Mouse (Mus musculus): ENCODE results near the gene 1700037H04Rik. TPM values are rescaled to one million over a fixed set of nuclear protein-coding genes. Genes with fewer than 3 reads are reported as not detected.

Gene 1700037H04Rik
- polyA plus RNA-seq (2015; fragmentation: Nextera tagmentation; extraction: Ambion mirVana) = 138 and 160 TPM in 2 replicates

- no peaks in the 10 kb centered on the region for H3K27me3 ChIP-seq (replicated peaks; ENCODE audit: control insufficient read depth, insufficient read depth, low read length)
- peak within 1 kb of the TSS; percentile 93 for H3K27ac ChIP-seq (ENCODE audit: low read length)
- H3K9ac ChIP-seq (ENCODE audit: low read depth, low read length) = peak within 1 kb of the TSS; percentile 87
- WGBS = under 1% methylated on average over 54 of the region's 54 CpGs
- peaks cover 12% of the 10 kb centered on the region for H3K4me1 ChIP-seq (ENCODE audit: control insufficient read depth, insufficient read depth, low read length)
- no peaks in the 10 kb centered on the region for H3K9me3 ChIP-seq (ENCODE audit: control insufficient read depth, low read length)
- peak within 1 kb of the TSS; percentile 91 for H3K4me2 ChIP-seq (ENCODE audit: low read depth, low read length)
- H3K4me3 ChIP-seq (ENCODE audit: low read length) = peak within 1 kb of the TSS; percentile 84
- no peaks in the 10 kb centered on the region for H3K36me3 ChIP-seq (ENCODE audit: control insufficient read depth, insufficient read depth, low read length)
- peak; percentile 94 for ATAC-seq
These were observed at the start of gene 1700037H04Rik for GRCm38 (mm10) chr2:131159938-131160581. Gene 1700037H04Rik (minus strand): TSS chr2:131160081.

DNA sequence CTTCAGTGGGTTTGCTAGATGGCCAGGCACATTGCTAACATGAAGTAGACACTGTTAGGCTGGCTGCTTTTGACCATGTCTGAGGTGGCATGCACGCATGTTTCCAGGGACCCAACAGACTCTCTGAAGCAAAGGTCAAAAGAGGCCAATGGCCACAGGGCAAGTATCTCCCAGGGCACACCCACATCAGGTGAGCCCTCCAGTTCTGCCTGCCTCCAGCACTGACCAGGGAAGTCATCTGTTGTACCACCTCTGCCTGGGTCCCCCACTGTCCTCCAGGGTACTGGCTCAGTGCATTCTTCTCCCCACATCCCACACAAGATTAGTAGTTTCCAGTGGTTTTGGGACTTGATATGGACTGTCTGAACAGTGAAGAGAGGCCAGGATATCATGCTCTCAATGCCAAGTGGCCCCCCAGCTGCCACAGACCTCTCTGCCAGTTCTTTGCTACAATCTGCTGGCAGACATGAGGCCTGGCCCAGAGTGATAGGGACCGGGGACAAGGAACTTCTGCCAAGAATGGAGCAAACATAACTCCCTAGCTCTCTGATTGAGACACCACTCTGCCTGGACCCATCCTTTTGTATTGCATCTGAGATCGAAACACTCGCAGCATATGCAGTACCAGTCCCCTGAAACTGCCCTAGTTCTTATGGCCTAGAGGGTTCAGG lies 49.4 kb upstream of the 1700037H04Rik start:
- H3K36me3 ChIP-seq (ENCODE audit: control insufficient read depth, insufficient read depth, low read length) = peaks cover 6% of the 10 kb centered on the region
- peak overlapping the region; percentile 83 for H3K9ac ChIP-seq (ENCODE audit: low read depth, low read length)
- H3K27ac ChIP-seq (ENCODE audit: low read length) = peak overlapping the region; percentile 85
- peak overlapping the region; percentile 63 for H3K4me2 ChIP-seq (ENCODE audit: low read depth, low read length)
- peak; percentile 6 for ATAC-seq
- no peaks in the 10 kb centered on the region for H3K9me3 ChIP-seq (ENCODE audit: control insufficient read depth, low read length)
- 79% methylated on average over 4 of the region's 4 CpGs for WGBS
- no peaks in the 10 kb centered on the region for H3K27me3 ChIP-seq (replicated peaks; ENCODE audit: control insufficient read depth, insufficient read depth, low read length)
- H3K4me1 ChIP-seq (ENCODE audit: control insufficient read depth, insufficient read depth, low read length) = peaks cover 28% of the 10 kb centered on the region
- no peak overlapping the region for H3K4me3 ChIP-seq (ENCODE audit: low read length)

DNA sequence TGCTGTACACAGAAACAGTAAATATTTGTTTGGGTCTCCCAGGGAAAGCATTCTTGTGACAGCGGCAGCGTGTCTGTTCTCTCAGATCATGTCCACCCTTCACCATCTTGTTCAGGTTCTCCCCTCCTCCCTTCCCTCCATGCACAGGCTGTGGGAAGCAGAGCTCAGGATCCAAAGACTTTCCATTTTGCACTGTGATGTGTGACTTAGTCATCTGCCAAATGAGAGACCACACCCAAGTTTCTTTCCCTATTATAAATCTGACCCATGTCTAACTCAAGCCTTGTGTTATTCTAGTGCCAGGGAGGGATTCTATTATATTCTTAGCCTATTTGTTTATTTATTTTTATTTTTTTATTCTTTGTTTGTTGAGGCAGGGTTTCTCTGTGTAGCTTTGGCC lies 48.5 kb upstream of the 1700037H04Rik start:
- Histone ChIP-seq H3K4me2 (ENCODE audit: low read depth, low read length) (no peak overlapping the region), H3K36me3 (ENCODE audit: control insufficient read depth, insufficient read depth, low read length) (peaks cover 3% of the 10 kb centered on the region), H3K27ac (ENCODE audit: low read length) (no peak overlapping the region), H3K4me3 (ENCODE audit: low read length) (no peak overlapping the region), H3K4me1 (ENCODE audit: control insufficient read depth, insufficient read depth, low read length) (peaks cover 28% of the 10 kb centered on the region), H3K9me3 (ENCODE audit: control insufficient read depth, low read length) (no peaks in the 10 kb centered on the region), H3K27me3 (replicated peaks; ENCODE audit: control insufficient read depth, insufficient read depth, low read length) (no peaks in the 10 kb centered on the region), H3K9ac (ENCODE audit: low read depth, low read length) (no peak overlapping the region)
- WGBS = 86% methylated on average over 2 of the region's 2 CpGs
- no peak for ATAC-seq

- Histone ChIP-seq H3K27ac (ENCODE audit: low read length) (no peak within 1 kb of the TSS), H3K4me3 (ENCODE audit: low read length) (no peak within 1 kb of the TSS), H3K9ac (ENCODE audit: low read depth, low read length) (no peak within 1 kb of the TSS), H3K9me3 (ENCODE audit: control insufficient read depth, low read length) (no peaks in the 10 kb centered on the region), H3K4me1 (ENCODE audit: control insufficient read depth, insufficient read depth, low read length) (peaks cover 25% of the 10 kb centered on the region), H3K4me2 (ENCODE audit: low read depth, low read length) (no peak within 1 kb of the TSS), H3K36me3 (ENCODE audit: control insufficient read depth, insufficient read depth, low read length) (no peaks in the 10 kb centered on the region), H3K27me3 (replicated peaks; ENCODE audit: control insufficient read depth, insufficient read depth, low read length) (no peaks in the 10 kb centered on the region)
- 80% methylated on average over 4 of the region's 4 CpGs for WGBS
- ATAC-seq = no peak
These were observed 46.9 kb upstream of the 1700037H04Rik start, which contains the start of gene Ap5s1 for GRCm38 (mm10) chr2:131206778-131207177. Gene Ap5s1 (plus strand): TSS chr2:131207078.

GRCm38 (mm10) chr2:131205521-131206182 lies 45.8 kb upstream of the 1700037H04Rik start:
- Histone ChIP-seq H3K9me3 (ENCODE audit: control insufficient read depth, low read length) (no peaks in the 10 kb centered on the region), H3K9ac (ENCODE audit: low read depth, low read length) (no peak overlapping the region), H3K36me3 (ENCODE audit: control insufficient read depth, insufficient read depth, low read length) (no peaks in the 10 kb centered on the region), H3K27me3 (replicated peaks; ENCODE audit: control insufficient read depth, insufficient read depth, low read length) (no peaks in the 10 kb centered on the region), H3K4me1 (ENCODE audit: control insufficient read depth, insufficient read depth, low read length) (peaks cover 19% of the 10 kb centered on the region), H3K4me2 (ENCODE audit: low read depth, low read length) (no peak overlapping the region), H3K4me3 (ENCODE audit: low read length) (no peak overlapping the region), H3K27ac (ENCODE audit: low read length) (no peak overlapping the region)
- WGBS = 74% methylated on average over 8 of the region's 8 CpGs
- ATAC-seq = no peak

- Histone ChIP-seq H3K4me1 (ENCODE audit: control insufficient read depth, insufficient read depth, low read length) (peaks cover 15% of the 10 kb centered on the region), H3K4me2 (ENCODE audit: low read depth, low read length) (peak overlapping the region; percentile 42; the same call in 1 of the 2 replicates), H3K36me3 (ENCODE audit: control insufficient read depth, insufficient read depth, low read length) (no peaks in the 10 kb centered on the region), H3K4me3 (ENCODE audit: low read length) (no peak overlapping the region), H3K9me3 (ENCODE audit: control insufficient read depth, low read length) (no peaks in the 10 kb centered on the region), H3K27ac (ENCODE audit: low read length) (peak overlapping the region; percentile 86), H3K9ac (ENCODE audit: low read depth, low read length) (peak overlapping the region; percentile 48), H3K27me3 (replicated peaks; ENCODE audit: control insufficient read depth, insufficient read depth, low read length) (no peaks in the 10 kb centered on the region)
- ATAC-seq = peak; percentile 90
- WGBS = 22% methylated on average over 7 of the region's 7 CpGs
These were observed 44.6 kb upstream of the 1700037H04Rik start for GRCm38 (mm10) chr2:131204410-131204981.

DNA sequence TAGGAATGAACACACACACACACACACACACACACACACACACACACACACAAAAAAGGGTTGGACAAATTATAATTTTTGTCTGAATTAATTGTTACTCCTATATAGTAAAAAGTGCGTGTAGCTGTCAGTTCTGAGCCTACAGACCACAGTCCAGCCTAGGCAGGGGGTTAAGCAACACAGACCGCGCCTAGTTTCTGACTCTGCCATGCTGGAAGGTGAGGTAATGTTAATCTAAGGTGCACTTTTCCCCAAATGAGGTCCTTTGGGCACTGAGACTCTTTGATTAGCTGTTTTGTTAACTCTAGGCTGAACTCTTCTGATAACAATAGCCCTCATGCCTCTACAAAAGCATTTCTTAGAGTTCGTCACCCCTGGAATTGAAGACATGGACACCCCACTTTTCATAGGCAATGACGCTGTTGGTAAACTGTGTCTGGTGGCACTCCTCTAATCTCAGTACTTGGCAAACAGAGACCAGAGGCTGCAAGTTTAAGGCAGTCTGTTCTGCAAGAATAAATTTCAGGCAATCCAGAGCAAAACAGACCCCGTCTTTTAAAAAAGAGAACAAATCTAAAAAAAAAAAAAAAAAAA lies 44.0 kb upstream of the 1700037H04Rik start:
- 78% methylated on average over 6 of the region's 6 CpGs for WGBS
- Histone ChIP-seq H3K9me3 (ENCODE audit: control insufficient read depth, low read length) (no peaks in the 10 kb centered on the region), H3K4me1 (ENCODE audit: control insufficient read depth, insufficient read depth, low read length) (peaks cover 10% of the 10 kb centered on the region), H3K4me2 (ENCODE audit: low read depth, low read length) (no peak overlapping the region), H3K9ac (ENCODE audit: low read depth, low read length) (no peak overlapping the region), H3K36me3 (ENCODE audit: control insufficient read depth, insufficient read depth, low read length) (no peaks in the 10 kb centered on the region), H3K4me3 (ENCODE audit: low read length) (no peak overlapping the region), H3K27ac (ENCODE audit: low read length) (peak overlapping the region; percentile 33; the same call in 1 of the 2 replicates), H3K27me3 (replicated peaks; ENCODE audit: control insufficient read depth, insufficient read depth, low read length) (no peaks in the 10 kb centered on the region)
- no peak for ATAC-seq

- Histone ChIP-seq H3K36me3 (ENCODE audit: control insufficient read depth, insufficient read depth, low read length) (peaks cover 10% of the 10 kb centered on the region; the same call in 1 of the 2 replicates), H3K27me3 (replicated peaks; ENCODE audit: control insufficient read depth, insufficient read depth, low read length) (no peaks in the 10 kb centered on the region), H3K4me1 (ENCODE audit: control insufficient read depth, insufficient read depth, low read length) (peaks cover 10% of the 10 kb centered on the region), H3K9me3 (ENCODE audit: control insufficient read depth, low read length) (no peaks in the 10 kb centered on the region), H3K9ac (ENCODE audit: low read depth, low read length) (no peak overlapping the region), H3K4me3 (ENCODE audit: low read length) (no peak overlapping the region), H3K27ac (ENCODE audit: low read length) (no peak overlapping the region), H3K4me2 (ENCODE audit: low read depth, low read length) (no peak overlapping the region)
- ATAC-seq = no peak
- 93% methylated on average over 3 of the region's 3 CpGs for WGBS
These were observed 41.4 kb upstream of the 1700037H04Rik start for GRCm38 (mm10) chr2:131201262-131201661.

DNA sequence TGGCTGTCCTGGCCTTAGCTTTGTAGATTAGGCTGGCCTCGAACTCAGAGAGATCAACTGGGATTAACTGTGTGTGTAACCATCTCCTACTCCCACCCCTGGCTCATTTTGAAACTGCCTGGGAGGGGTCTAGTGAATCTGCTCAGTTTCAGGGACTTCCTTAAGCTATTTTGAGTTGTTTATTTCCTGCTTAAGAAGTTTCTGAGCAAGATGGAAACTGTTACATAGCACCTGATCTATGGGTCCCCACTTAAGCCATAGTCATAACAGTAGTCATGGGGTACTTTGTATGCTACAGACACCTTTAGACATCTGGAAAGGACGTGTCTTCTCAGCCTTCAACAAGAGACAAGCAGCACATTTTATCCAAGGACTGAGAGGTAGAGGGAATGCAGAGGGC lies 40.8 kb upstream of the 1700037H04Rik start:
- no peak overlapping the region for H3K4me2 ChIP-seq (ENCODE audit: low read depth, low read length)

More for the DNA sequence above, 40.8 kb upstream of the 1700037H04Rik start:
- Histone ChIP-seq H3K9ac (ENCODE audit: low read depth, low read length) (no peak overlapping the region), H3K4me1 (ENCODE audit: control insufficient read depth, insufficient read depth, low read length) (peaks cover 10% of the 10 kb centered on the region), H3K27me3 (replicated peaks; ENCODE audit: control insufficient read depth, insufficient read depth, low read length) (no peaks in the 10 kb centered on the region), H3K4me3 (ENCODE audit: low read length) (no peak overlapping the region), H3K9me3 (ENCODE audit: control insufficient read depth, low read length) (no peaks in the 10 kb centered on the region), H3K27ac (ENCODE audit: low read length) (no peak overlapping the region), H3K36me3 (ENCODE audit: control insufficient read depth, insufficient read depth, low read length) (peaks cover 10% of the 10 kb centered on the region; the same call in 1 of the 2 replicates)
- no peak for ATAC-seq
- WGBS = 69% methylated on average over 2 of the region's 2 CpGs
